Mouse (Mus musculus): Measurements from ENCODE around the gene Smyd2. TPM values are rescaled to one million over a fixed set of nuclear protein-coding genes. Genes with fewer than 3 reads are reported as not detected.

The Smyd2 gene
- total and polyA plus RNA-seq, 2 experiments, result 18.2 to 33.5 TPM

GRCm38 (mm10) chr1:189947411-189947810, 25.2 kb upstream of the Smyd2 start:
- no peaks in the 10 kb centered on the region for H3K36me3 ChIP-seq (ENCODE audit: control insufficient read depth, insufficient read depth, low read length)
- H3K4me3 ChIP-seq (ENCODE audit: insufficient read depth, low read depth, low read length), result no peak overlapping the region
- H3K27ac ChIP-seq (replicated peaks; ENCODE audit: insufficient read depth, low read depth, low read length), result no peak overlapping the region
- H3K4me1 ChIP-seq (ENCODE audit: control insufficient read depth, insufficient read depth, low read length), result no peaks in the 10 kb centered on the region
- H3K27me3 ChIP-seq (ENCODE audit: control insufficient read depth, insufficient read depth, low read length), result no peaks in the 10 kb centered on the region; the same call in 1 of the 2 replicates
- DNase-seq (ENCODE audit: extremely low read depth, low read depth, low spot score), result no peak
- WGBS, result 82% methylated on average over 8 of the region's 8 CpGs
- TF ChIP-seq CTCF (IDR thresholded peaks at IDR 0.05; ENCODE audit: low read depth, low read length), result no peak
- no peak overlapping the region for H3K9ac ChIP-seq (ENCODE audit: low read depth, low read length)
- no peaks in the 10 kb centered on the region for H3K79me2 ChIP-seq (ENCODE audit: control insufficient read depth, insufficient read depth, low read length)

GRCm38 (mm10) chr1:189946126-189946525, 24.0 kb upstream of the Smyd2 start:
- Histone ChIP-seq H3K4me1 (ENCODE audit: control insufficient read depth, insufficient read depth, low read length) (no peaks in the 10 kb centered on the region), H3K79me2 (ENCODE audit: control insufficient read depth, insufficient read depth, low read length) (no peaks in the 10 kb centered on the region), H3K36me3 (ENCODE audit: control insufficient read depth, insufficient read depth, low read length) (no peaks in the 10 kb centered on the region), H3K27ac (replicated peaks; ENCODE audit: insufficient read depth, low read depth, low read length) (no peak overlapping the region), H3K9ac (ENCODE audit: low read depth, low read length) (no peak overlapping the region), H3K4me3 (ENCODE audit: insufficient read depth, low read depth, low read length) (no peak overlapping the region), H3K27me3 (ENCODE audit: control insufficient read depth, insufficient read depth, low read length) (no peaks in the 10 kb centered on the region; the same call in 1 of the 2 replicates)
- no peak for DNase-seq (ENCODE audit: extremely low read depth, low read depth, low spot score)
- TF ChIP-seq CTCF (IDR thresholded peaks at IDR 0.05; ENCODE audit: low read depth, low read length) (no peak), POLR2A (IDR thresholded peaks at IDR 0.05; ENCODE audit: extremely low read depth, insufficient read depth, low read length) (no peak)
- 79% methylated on average over 8 of the region's 8 CpGs for WGBS

GRCm38 (mm10) chr1:189941786-189942185, 19.6 kb upstream of the Smyd2 start:
- TF ChIP-seq CTCF (IDR thresholded peaks at IDR 0.05; ENCODE audit: low read depth, low read length), result no peak
- no peak for TF ChIP-seq POLR2A (IDR thresholded peaks at IDR 0.05; ENCODE audit: extremely low read depth, insufficient read depth, low read length)

GRCm38 (mm10) chr1:189936436-189937105, 14.4 kb upstream of the Smyd2 start:
- 70% methylated on average over 10 of the region's 10 CpGs for WGBS
- H3K4me3 ChIP-seq (ENCODE audit: insufficient read depth, low read depth, low read length), result no peak overlapping the region
- no peaks in the 10 kb centered on the region for H3K79me2 ChIP-seq (ENCODE audit: control insufficient read depth, insufficient read depth, low read length)
- no peak overlapping the region for H3K27ac ChIP-seq (replicated peaks; ENCODE audit: insufficient read depth, low read depth, low read length)
- H3K9ac ChIP-seq (ENCODE audit: low read depth, low read length), result no peak overlapping the region
- H3K36me3 ChIP-seq (ENCODE audit: control insufficient read depth, insufficient read depth, low read length), result no peaks in the 10 kb centered on the region
- no peaks in the 10 kb centered on the region for H3K27me3 ChIP-seq (ENCODE audit: control insufficient read depth, insufficient read depth, low read length)
- no peak for TF ChIP-seq POLR2A (IDR thresholded peaks at IDR 0.05; ENCODE audit: extremely low read depth, insufficient read depth, low read length)
- TF ChIP-seq CTCF (IDR thresholded peaks at IDR 0.05; ENCODE audit: low read depth, low read length), result no peak
- no peaks in the 10 kb centered on the region; the same call in 1 of the 2 replicates for H3K4me1 ChIP-seq (ENCODE audit: control insufficient read depth, insufficient read depth, low read length)
- DNase-seq (ENCODE audit: extremely low read depth, low read depth, low spot score), result no peak

More at GRCm38 (mm10) chr1:189941786-189942185, 19.6 kb upstream of the Smyd2 start:
- Histone ChIP-seq H3K4me3 (ENCODE audit: insufficient read depth, low read depth, low read length) (no peak overlapping the region), H3K9ac (ENCODE audit: low read depth, low read length) (no peak overlapping the region), H3K4me1 (ENCODE audit: control insufficient read depth, insufficient read depth, low read length) (no peaks in the 10 kb centered on the region; the same call in 1 of the 2 replicates), H3K79me2 (ENCODE audit: control insufficient read depth, insufficient read depth, low read length) (no peaks in the 10 kb centered on the region), H3K27ac (replicated peaks; ENCODE audit: insufficient read depth, low read depth, low read length) (no peak overlapping the region), H3K36me3 (ENCODE audit: control insufficient read depth, insufficient read depth, low read length) (no peaks in the 10 kb centered on the region), H3K27me3 (ENCODE audit: control insufficient read depth, insufficient read depth, low read length) (no peaks in the 10 kb centered on the region; the same call in 1 of the 2 replicates)
- WGBS, result 93% methylated on average over 5 of the region's 5 CpGs
- no peak for DNase-seq (ENCODE audit: extremely low read depth, low read depth, low spot score)

- H3K79me2 ChIP-seq (ENCODE audit: control insufficient read depth, insufficient read depth, low read length), result no peaks in the 10 kb centered on the region
- TF ChIP-seq CTCF (IDR thresholded peaks at IDR 0.05; ENCODE audit: low read depth, low read length) (no peak), POLR2A (IDR thresholded peaks at IDR 0.05; ENCODE audit: extremely low read depth, insufficient read depth, low read length) (no peak)
- no peaks in the 10 kb centered on the region for H3K36me3 ChIP-seq (ENCODE audit: control insufficient read depth, insufficient read depth, low read length)
- H3K27ac ChIP-seq (replicated peaks; ENCODE audit: insufficient read depth, low read depth, low read length), result no peak overlapping the region
- no peak overlapping the region for H3K4me3 ChIP-seq (ENCODE audit: insufficient read depth, low read depth, low read length)
- no peaks in the 10 kb centered on the region; the same call in 1 of the 2 replicates for H3K4me1 ChIP-seq (ENCODE audit: control insufficient read depth, insufficient read depth, low read length)
- no peak overlapping the region for H3K9ac ChIP-seq (ENCODE audit: low read depth, low read length)
- no peaks in the 10 kb centered on the region for H3K27me3 ChIP-seq (ENCODE audit: control insufficient read depth, insufficient read depth, low read length)
- no peak for DNase-seq (ENCODE audit: extremely low read depth, low read depth, low spot score)
- 80% methylated on average over 9 of the region's 9 CpGs for WGBS
Observed at GRCm38 (mm10) chr1:189933480-189934202, 11.5 kb upstream of the Smyd2 start.

- no peak overlapping the region for H3K9ac ChIP-seq (ENCODE audit: low read depth, low read length)
Observed at GRCm38 (mm10) chr1:189932976-189933375, 10.8 kb upstream of the Smyd2 start.

More at GRCm38 (mm10) chr1:189932976-189933375, 10.8 kb upstream of the Smyd2 start:
- no peak overlapping the region for H3K27ac ChIP-seq (replicated peaks; ENCODE audit: insufficient read depth, low read depth, low read length)
- WGBS, result 92% methylated on average over 7 of the region's 7 CpGs
- no peaks in the 10 kb centered on the region for H3K36me3 ChIP-seq (ENCODE audit: control insufficient read depth, insufficient read depth, low read length)
- no peaks in the 10 kb centered on the region; the same call in 1 of the 2 replicates for H3K4me1 ChIP-seq (ENCODE audit: control insufficient read depth, insufficient read depth, low read length)
- no peak overlapping the region for H3K4me3 ChIP-seq (ENCODE audit: insufficient read depth, low read depth, low read length)
- DNase-seq (ENCODE audit: extremely low read depth, low read depth, low spot score), result no peak
- no peaks in the 10 kb centered on the region for H3K27me3 ChIP-seq (ENCODE audit: control insufficient read depth, insufficient read depth, low read length)
- no peak for TF ChIP-seq CTCF (IDR thresholded peaks at IDR 0.05; ENCODE audit: low read depth, low read length)
- TF ChIP-seq POLR2A (IDR thresholded peaks at IDR 0.05; ENCODE audit: extremely low read depth, insufficient read depth, low read length), result no peak
- H3K79me2 ChIP-seq (ENCODE audit: control insufficient read depth, insufficient read depth, low read length), result no peaks in the 10 kb centered on the region

Measured in liver, adult 2 months (tissue).